Mouse (Mus musculus) lung, postnatal 14 days (tissue): ENCODE measurements around the gene AY358078.
"Not testable (repeated sequence)": the region's sequence is repeated elsewhere in the genome, so short reads cannot be mapped to it uniquely, and the experiment has no call there.

Source experiments
- DNase-seq: peaks from one replicate; pipeline ENCODE4 v3.0.0; 2021

AY358078 gene

DNA sequence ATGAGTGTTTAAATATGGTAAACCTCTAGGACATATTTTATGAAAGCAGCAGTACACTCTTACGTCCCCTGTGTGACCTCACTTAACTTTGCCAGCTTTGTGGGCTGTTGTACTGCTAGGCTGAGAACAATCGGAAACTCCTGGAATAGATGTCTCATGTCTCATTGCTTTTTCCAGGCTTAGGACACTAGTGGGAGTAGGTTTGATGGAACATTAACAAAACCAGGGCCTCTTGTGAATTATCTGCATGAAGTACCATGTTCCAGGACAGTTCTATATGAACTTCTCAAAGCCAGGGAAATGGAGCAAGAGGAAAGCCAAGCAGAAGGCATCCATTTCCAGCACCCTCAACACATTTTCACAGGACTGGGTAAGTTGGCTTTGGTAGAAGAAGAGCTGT is at the start of gene AY358078:
AY358078 (plus strand) TSS at position 301 of the 400 bp plus-strand sequence.
- no peak for DNase-seq

DNA sequence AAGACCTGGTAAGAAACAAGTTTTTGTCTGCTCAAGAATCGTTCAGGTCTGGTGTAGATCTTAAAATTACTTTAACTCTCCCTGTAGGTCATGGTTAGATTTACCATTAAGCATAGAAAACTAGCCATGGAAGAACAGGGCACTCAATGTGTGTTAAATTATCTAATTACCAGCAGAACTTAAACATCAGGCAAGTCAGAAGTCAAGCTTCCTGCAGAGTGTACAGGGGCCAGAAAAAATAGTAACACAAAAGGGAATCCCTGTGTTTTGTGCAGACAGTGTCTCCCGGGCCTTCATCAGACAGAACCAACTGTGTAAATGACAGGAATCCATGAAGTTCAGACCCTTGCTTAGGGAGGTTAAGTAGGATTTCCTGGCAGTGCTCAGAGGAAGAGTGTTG is 43.9 kb upstream of the AY358078 start:
- DNase-seq, result no peak

DNA sequence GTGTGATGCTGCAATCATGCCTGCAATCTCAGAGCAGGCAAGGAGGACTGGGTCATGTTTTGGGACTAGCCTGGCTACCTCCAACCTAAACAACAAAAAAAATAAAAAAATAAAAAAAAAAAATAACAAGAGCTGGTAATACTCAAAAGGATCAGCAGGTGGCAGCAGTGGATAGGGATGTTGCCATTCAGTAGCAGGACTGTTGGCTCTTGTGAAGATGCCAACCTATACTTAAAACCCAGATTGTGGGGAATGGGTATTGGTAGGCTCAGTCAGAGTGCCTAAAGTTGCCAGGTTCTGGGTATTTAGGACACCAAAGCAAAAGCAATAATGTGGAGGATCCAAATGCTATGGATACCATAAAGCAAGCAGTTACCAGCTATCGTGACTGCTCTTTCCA is 28.5 kb upstream of the AY358078 start:
- not testable (repeated sequence) for DNase-seq

DNA sequence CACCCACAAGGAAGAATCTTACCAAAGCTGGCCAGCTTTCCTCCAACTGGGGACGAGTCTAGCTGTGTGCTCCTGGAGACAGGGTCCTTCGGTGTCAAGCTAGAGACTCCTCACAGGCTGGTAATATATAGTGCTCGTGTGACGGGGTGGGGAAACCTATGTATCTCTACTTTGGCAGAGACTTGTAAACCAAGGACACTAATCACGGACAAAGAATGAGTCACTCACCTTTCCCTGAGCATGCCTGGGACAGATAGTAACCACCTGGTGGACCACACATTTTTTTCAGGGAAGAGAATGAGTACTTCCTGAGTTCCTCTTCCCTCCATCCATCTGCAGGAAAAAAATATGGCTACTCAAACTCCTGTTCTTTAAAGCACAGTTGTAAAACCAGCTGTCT is 26.4 kb upstream of the AY358078 start, which contains the start of gene Ang4:
Ang4 (minus strand) TSS at position 101 of the 400 bp plus-strand sequence.
- no peak for DNase-seq

DNA sequence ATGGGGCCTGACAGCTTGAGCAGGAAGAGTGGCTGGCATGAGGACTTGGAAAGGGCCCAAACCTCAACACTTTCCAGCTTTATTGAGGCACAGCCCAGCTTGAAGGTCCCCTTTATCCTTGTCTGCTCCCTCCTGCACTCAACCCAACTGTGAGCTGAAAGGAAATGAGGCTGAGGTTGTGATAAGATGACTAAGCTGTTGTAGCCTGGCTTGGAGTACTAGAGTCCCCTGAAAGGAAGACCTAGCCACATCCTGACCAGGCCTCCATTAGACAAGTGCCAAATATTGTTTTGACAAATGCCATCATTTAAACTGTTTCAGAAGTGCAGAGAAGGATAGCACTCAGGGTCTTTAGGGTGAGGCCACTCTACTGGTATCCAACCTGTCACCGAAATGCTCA is 22.1 kb upstream of the AY358078 start:
- no peak for DNase-seq

DNA sequence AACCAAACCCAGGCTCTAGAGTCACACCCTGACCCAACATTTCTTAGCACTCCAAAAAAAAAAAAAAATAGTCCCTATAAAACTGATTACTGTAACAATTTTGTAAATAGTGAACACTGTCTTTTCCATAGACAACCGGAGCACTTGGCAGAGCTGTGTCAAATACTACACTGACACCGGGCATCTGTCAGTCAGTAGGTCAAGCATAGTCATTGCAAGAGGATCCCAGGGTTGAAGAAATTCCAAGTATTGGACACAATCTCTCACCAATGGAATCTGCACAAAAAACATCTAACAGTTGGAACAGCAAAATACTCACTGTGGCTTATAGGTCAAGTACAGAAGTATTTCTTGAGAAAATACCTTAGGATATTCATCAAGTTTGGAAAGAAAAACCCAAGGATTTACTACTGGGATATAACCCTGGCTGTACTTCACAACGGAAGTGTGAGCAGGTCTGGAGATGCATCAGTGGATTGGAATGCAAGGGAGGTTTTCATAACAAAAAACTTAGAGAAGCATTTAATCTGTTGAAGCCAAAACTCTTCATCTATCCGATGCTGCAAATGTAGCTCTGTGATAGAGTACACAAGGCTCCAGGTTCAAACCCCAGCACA is 20.9 kb upstream of the AY358078 start:
- no peak for DNase-seq

DNA sequence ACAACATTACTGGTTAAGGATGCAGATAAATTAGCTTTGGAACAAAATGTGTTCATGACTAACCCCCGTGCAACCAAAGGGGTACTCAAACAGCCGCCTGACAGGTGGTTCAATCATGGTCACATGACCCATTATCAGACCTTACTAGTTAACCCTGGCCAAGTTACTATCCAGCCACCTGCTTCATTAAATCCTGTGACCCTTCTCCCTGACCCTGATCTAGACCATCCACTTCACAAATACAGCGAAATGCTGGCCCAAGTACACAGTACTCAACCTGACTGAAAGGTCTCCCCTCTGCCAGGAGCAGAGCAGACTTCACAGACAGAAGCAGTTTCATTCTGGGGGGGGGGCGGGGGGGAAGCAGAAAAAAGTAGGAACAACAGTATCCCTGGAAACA is 13.5 kb upstream of the AY358078 start:
- DNase-seq, result no peak

DNA sequence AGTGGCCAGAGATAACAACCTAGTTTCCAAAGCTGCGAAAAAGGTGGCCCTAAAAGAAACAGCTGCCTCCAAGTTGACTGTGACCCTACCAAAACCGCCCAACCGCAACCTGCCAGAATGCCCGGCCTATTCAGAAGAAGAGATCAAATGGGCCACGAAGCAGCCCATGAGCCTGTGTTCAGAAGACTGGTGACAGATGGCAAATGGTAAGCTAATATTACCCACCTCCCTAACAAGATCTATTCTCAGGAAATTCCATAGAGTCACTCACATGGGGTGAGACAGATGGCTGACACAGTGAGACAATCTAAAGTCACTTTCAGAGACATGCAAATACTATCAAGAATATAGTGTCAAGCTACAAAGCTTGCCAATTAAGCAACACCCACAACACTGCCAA is 12.8 kb upstream of the AY358078 start:
- DNase-seq, result no peak

DNA sequence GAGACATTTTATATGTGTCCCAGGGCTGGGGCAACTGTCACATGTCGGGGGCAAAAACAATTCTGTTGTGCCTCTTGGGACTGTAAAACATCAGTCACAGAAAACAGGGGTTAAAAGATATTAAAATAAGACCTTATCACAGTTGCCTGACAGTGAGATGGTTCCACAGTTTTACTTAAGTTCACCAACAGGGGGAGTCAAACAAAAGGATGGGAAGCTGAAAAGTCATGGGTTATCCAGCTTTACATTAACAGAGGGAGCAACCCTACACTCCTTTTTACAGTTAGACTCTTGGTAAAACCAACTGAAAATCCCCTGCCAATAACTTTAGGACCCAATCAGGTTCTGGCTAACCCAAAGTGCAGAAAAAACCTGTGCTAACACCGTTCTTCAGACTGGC is 10.7 kb upstream of the AY358078 start:
- DNase-seq, result no peak

DNA sequence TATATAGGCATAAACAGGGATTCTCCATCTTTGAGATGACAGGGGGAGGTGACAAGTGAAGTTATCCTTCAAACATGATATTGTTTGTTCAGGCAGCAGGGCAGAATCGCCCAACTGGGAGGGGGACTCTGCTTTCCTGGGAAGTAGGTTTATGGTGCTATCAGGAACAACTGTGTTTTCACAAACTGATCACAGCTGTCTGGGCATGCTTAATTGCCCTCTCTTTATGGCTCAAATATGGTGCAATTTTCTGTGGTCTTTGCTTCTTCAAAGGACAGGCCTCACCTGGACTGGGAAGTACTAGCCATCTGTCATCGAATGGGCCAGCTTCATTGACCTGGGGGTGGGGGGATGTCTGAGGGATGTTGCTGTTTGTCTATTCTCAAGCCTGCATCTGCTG is 5.7 kb upstream of the AY358078 start:
- DNase-seq, result no peak

DNA sequence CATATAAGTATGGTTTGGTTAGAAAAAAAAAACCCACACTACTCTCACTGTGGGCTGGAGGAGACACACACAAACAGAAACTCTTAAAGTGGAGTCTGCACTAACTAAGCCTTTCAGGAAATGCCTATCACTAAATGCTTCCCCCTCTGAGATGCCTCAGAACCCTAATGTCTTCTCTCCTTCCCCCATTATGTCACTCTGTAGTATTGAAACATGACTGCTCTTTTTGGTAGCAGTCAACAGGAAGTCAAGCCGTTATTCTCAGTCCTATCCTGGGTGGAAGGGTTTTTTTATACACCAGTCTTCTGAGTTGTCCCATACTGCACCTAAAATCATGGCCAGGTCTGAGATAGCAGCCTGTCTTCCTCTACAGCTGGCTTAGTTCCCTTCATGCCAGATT is 26.8 kb downstream of the AY358078 start:
- no peak for DNase-seq

DNA sequence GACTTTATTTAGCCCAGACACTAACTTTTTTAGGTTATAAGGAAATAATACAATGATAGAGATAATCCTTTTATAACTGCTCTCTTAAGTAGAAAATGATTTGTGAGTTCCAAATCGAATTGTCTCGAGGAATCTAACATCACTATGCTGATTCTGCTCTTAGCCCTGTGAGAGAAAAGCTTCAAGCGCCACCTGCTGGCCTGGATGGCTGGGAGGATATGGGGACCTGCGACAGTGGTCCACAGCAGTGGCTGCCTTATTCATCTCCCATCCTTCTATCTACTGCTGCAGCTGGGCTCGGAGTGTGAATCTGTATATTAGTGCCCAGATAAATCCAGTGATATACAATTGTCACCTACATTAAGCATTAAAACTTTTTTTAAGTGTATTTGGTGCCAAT is 28.0 kb downstream of the AY358078 start:
- peak; percentile 12 for DNase-seq

DNA sequence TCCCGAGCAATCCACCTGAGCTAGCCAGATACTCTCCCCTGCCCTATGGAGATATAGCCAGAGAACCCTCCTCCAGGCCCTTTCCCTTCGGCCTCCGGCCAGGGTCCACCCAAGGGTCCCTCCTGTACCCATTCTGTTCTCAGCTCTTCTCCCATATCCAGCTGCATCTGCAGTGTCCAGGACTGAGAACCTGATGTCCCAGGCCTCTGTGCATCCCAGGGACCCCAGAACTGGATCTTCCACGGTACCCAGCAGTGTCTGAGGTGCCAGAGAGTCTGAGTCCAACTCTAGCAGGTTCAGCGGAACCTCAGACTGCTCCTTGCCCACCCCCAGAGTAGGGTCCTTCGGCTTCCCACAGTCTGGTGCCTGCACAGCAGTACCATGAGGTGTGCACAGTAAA is 29.3 kb downstream of the AY358078 start:
- no peak for DNase-seq

DNA sequence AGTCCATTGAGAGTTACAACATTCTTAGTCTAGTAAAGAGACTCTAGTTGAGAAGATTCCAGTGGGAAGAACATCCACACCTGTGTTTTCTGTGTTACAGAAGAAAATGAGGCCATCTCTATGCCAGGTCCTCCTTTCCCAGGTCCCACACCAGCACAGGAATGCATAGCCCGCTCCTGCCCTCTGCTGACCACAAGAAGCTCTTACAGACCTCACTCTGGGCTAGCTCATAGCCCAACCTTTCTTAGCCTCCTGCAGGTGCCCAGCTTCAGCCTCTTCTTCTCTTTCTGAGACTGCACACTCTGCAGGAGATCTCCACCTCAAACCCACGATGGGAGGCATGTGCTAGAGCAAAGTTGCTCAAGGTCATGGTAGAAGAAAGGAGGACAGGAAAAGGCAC is 38.6 kb downstream of the AY358078 start:
- DNase-seq, result not testable (repeated sequence)

DNA sequence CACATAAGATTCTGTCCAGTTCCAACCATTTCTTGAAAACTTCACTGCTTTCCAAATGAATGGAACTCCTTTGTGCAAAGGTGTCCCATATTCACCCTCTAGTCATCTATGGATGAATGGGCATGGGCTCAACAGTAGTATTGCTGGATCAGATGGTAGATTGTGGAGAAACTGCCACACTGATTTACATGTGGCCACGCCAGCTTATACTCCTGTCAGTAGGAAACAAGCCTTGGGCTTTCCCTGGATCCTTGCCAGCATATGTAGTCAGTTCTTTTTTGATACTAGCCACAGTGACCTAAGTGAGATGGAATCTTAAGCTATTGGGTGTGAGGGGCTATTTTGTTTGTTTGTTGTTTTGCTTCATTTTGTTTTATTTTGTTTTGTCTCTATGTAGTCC is 42.4 kb downstream of the AY358078 start:
- DNase-seq, result no peak

DNA sequence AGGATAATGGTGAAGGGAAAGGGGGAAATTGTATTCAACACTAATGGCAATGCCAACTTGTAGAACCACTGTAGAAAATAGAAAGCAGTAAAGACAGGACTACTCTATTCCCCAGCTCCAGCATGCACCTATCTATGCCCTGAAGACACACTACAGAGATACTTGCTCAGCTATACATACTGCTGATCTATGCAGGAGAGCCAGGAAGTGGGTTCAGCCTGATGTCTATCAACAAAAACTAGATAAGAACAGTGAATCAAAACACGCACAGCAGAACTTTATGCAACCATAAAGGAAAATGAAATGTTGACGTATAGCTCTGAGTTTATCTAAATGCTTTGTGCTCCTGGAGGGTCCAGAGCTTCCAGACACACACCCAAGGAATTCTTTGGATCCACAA is 42.9 kb downstream of the AY358078 start:
- DNase-seq, result no peak

DNA sequence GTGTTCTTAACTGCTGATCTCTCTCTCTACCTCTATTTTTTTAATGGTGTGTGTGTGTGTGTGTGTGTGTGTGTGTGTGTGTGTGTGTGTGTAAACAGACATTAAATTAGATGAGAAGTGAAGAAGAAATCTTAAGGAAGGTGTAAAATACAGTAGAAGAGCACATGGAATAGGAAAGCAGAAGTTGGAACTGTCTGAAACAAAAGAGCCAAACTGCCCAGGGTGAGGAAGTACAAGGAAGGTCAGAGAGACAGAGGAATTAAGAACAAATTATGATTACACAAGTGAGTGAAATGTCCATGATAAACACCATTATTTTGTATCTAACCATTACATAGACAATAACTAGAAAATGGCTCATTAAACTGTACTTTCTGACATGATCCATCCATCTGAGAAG is 44.0 kb downstream of the AY358078 start:
- no peak for DNase-seq

DNA sequence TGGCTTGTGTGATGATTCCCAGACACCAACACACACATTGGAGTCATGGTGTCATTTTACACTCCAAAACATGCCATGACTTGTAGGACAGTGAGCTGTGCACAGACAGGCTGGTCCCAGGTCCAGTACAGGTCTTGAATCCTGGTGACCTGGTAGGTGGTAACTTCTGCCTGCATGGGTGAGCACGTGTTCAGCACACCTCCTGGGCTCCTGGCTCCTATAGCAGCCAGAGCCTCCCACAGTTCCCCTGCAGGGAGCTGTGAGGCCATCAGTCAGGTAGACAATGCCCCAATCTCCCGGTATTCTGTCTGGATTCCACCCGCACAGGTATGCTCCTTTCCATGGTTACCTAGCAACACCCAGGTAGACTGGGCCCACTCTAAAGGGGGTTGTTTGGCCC is 46.7 kb downstream of the AY358078 start:
- DNase-seq, result no peak

DNA sequence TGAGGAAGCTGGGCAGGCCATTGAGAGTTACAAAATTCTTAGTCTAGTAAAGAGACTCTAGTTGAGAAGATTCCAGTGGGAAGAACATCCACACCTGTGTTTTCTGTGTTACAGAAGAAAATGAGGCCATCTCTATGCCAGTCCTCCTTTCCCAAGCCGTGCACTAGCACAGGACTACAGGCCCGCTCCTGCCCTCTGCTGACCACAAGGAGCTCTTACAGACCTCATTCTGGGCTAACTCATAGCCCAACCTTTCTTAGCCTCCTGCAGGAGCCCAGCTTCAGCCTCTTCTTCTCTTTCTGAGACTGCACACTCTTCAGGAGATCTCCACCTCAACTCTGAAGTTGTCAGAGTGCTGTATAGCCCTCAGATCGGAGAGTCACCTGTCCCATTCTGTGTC is 51.2 kb downstream of the AY358078 start:
- not testable (repeated sequence) for DNase-seq

DNA sequence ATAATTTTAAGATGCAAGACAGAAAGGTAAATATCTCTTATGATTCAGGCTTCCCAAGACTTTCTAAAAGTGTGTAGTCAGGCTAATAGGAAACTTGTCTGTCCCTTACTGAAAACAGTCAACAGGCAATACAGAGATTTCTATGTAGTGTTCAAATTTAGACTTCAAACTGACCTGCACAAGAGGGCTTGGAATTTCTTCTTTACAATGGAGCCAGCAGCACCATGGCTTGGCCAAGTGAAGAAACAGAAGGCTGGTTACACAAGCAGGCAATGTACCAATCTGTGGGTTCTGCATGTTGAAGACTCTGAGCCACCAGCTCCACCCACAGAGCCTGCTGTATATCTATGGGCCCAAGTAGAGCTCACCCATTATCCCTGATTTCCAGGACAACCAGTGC is 53.6 kb downstream of the AY358078 start, which contains the start of gene Ear6:
Ear6 (plus strand) TSS at position 301 of the 400 bp plus-strand sequence.
- no peak for DNase-seq

DNA sequence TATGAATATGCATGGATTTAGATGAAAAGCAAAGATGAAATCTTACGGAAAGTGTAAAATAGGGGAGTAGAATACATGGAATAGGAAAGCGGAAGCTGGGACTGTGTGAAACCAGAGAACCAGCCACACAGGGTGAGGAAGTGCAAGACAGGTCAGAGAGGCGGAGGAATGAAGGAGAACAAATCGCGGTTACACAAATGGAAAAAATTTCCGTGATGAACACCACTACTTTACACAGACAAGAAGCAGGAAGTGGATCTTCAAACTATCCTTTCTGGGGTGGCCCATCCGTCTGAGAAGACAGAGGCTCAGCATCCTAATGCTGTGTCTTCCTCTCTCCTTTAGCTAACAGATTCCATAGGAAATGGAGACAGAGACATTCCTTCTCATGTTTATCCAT is 55.4 kb downstream of the AY358078 start:
- DNase-seq, result not testable (repeated sequence)

DNA sequence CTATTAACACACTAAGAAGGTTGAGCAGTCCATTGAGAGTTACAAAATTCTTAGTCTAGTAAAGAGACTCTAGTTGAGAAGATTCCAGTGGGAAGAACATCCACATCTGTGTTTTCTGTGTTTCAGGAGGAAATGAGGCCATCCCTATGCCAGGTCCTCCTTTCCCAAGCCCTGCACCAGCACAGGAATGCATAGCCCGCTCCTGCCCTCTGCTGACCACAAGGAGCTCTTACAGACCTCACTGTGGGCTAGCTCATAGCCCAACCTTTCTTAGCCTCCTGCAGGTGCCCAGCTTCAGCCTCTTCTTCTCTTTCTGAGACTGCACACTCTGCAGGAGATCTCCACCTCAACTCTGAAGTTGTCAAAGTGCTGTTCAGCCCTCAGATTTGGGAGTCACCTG is 63.8 kb downstream of the AY358078 start:
- not testable (repeated sequence) for DNase-seq

DNA sequence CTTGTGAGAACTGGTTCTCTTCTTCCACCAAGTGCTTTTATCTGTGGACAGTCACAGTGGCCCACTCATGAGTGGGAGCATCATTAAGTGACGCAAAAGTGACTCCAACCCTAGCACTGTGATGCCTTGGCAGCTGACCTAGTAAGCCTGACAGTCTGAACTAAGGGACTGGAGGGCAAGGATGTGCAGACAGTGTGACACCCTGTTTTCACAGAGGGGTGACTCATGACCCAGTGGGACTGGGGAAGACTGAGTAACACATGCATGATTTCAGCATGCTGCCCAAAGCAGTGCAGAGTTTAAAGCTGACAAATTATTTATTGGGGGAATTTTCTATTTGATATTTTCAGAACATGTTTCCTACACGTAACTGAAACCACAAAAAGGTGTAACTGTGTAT is 70.9 kb downstream of the AY358078 start:
- no peak for DNase-seq

DNA sequence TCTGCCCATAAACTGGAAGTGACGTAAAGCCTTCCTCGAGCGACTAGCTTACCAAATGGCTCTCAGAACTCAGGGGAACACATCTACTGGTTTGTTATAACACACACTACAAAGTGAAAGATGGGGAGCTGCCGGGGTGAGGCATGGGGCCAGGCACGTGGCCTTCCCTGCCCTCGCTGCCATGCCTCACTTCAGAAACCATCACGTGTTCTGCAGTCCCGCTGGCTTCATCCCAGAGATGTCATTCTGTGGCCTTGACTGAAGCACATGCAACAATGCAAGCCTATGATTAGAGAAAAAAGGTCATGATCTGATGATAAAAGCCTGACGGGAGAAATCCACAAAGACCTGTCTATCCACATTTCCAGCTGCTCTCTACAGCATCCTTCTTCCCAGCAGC is 71.9 kb downstream of the AY358078 start:
- DNase-seq, result no peak
